Mouse (Mus musculus) kidney, adult 2 months (tissue): ENCODE data around the gene Ap3b1.

Experiments used
- CTCF ChIP-seq: fragments of 200-500 bp; conservative IDR thresholded peaks from 2 replicates; pipeline ENCODE4 v1.5.1; 2011; ENCODE audit warnings: low read depth, mild to moderate bottlenecking, control low read depth, low read length, moderate library complexity, mixed read lengths; ENCODE audit not compliant: insufficient read depth, insufficient read length
- POLR2A ChIP-seq: fragments of 200-500 bp; IDR thresholded peaks from one replicate; pipeline ENCODE4 v1.6.1; 2011; ENCODE audit warnings: low read depth, low read length, control low read depth

- TF ChIP-seq CTCF (no peak), POLR2A (no peak)
These were observed 160.5 kb downstream of the Ap3b1 start for GRCm38 (mm10) chr13:94519276-94519675.
